Mouse (Mus musculus) cerebellum, adult (tissue): ENCODE data around the gene Ubxn2a.

Source experiments
- ATAC-seq: cut with Nextera tagmentation; 2 replicates; pipeline ENCODE4 v1.9.2; 2017; ENCODE audit warnings: mild to moderate bottlenecking, moderate library complexity, mixed read lengths; ENCODE audit not compliant: insufficient number of reproducible peaks, low FRiP score, low TSS enrichment

Gene Ubxn2a

DNA sequence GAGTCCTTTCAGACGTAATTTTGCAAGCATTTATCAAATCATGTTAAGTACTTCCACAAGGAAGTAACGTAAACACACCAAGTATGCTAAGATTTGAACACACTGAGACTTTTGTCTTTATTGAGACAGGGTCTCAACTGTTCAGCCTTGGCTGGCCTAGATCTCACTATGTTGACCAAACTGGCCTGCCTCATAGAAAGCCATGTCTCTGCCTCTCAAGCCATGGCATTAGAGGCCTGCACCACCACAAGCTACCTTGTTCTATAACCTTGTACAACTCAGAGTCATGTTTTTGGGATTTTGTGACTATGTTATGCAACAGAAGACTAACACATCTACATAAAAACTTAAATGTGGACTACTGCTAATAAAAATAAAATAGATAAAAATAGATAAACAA is 25.4 kb downstream of the Ubxn2a start:
- ATAC-seq, result no peak

DNA sequence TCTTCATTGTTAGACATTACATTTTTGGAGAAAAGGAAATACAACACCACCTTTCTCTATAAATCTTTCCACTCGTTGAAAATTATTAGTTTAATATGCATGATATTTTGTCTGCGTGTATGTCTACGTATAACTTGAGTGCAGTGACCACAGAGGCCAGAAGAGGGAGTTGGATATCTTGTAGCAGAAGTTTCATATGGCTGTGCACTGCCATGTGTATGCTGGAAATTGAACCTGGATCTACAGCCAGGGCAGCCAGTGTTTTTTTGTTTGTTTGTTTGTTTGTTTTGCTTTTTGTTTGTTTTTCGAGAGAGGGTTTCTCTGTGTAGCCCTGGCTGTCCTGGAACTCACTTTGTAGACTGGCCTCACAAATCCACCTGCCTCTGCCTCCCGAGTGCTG is 28.5 kb downstream of the Ubxn2a start:
- ATAC-seq, result no peak

DNA sequence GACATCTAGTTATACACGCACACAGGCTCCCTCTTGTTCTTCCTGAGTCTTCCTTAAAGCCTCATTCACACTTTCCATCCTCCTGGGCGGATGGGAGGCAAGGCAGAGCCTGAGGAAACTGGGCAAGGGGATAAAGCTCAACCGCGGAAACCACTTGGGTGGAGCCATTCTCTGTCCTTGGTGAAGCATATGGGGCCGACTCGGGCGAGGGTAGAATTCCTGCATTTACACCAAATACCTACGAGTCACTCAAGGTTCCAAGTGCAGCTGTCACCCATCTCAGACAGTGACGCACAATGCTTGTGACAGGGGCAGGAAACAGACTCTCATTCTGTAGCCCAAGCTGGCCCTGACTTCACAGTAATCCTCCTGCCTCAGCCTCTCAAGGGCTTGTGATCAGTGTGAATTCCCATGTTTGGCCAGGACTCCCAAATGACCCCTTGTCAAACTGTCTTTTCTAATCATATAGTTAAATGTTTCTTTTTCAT is 29.2 kb downstream of the Ubxn2a start:
- no peak for ATAC-seq

DNA sequence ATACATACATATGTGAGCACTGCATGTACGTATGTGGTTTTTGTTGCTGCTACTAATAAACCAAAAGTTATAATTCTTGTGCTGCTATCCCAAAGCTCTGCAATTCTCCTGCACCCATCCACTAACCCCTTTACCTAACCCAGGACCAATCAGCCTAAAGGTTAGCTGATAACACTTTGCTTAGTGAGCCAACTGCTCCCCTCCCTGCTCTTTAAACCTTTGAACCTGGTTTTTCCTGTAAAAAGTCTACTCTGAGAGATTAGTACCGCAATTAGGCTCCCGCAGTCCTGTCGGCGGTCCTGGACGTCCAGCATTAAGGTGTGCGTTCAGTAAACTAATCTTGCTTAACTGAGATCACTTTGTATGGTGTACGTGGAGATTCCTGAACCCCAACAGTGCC is 31.9 kb downstream of the Ubxn2a start:
- no peak for ATAC-seq

DNA sequence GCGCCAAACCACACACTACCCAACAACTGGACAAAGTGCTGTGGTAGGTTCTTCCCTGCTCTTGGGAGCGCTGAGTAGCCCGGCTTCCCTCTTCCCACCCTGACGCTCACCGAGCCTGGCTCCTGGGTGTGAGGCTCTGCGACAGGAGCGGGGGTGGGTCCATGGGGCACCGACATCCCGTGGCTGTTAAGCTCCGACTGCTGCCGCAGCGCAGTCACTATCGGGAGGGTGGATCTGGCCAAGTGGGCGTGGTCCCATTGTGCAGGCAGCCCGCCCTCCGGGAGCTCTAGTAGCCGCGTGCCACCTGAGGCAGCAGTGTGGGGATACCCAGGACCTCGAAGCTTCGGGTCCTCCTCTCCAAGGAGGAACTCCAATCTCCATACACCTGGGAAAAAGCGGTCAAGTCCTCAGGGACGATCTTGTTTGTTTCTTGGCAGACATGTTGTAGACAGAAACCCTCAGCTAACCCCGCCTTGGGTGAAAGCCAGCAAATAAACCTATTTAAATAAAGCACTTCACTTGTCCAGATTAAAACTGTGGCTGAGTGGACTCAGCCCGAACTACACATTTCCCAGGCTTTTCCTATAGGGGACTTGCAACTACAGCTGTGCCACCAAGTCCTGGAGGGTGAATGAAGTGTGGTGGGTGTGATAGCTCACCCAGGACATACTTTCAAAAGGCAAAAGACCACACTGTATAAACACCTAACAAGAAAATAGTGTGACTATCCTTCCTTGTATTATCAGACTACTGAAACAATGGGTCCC is 33.2 kb downstream of the Ubxn2a start, which contains the start of gene Mfsd2b:
Gene Mfsd2b, minus strand, starts transcription at position 199 of the 767 bp plus-strand sequence.
- ATAC-seq, result peak; percentile 41; the same call in 1 of the 2 replicates

DNA sequence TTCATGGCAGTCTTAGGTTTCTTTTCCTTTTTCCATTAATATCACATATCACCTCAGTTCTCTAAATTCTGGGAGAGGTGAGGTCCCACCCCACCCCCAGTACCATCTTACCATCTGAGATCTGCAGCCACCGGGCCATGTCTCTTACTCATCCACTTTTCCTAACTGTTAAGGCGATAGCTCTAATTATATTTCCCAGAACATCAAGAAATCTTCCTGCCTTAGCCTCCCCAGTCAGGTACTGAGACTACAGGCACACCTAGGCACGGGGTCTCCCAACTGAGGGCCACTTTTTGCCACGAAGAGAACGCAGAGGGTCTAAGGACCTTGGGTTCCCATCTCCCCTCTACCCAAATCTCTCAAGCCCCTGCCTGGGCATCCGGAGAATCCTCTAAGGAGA is 34.0 kb downstream of the Ubxn2a start:
- no peak for ATAC-seq

DNA sequence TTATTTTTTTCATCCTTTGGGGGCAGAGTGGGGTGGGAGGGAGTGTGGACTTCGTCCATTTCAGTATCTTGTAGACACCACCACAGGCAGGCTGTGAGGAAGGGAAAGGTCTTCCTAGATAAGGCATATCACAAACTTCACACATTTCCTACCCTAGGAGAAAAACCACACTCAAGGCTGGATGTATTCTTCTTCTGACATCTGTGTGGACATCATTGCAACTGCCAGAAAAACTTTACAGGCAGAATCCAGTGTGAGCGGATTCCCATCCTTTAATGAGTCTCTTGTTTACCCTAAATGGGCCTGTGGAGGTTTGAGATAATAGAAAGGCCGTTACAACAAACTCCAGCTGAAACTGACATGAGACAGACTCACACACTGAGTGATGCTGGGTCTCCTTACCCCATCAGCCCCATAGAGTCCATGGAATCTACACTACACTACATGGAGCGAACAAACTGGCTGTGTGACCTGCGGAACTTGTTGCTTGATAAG is 34.5 kb downstream of the Ubxn2a start:
- no peak for ATAC-seq

DNA sequence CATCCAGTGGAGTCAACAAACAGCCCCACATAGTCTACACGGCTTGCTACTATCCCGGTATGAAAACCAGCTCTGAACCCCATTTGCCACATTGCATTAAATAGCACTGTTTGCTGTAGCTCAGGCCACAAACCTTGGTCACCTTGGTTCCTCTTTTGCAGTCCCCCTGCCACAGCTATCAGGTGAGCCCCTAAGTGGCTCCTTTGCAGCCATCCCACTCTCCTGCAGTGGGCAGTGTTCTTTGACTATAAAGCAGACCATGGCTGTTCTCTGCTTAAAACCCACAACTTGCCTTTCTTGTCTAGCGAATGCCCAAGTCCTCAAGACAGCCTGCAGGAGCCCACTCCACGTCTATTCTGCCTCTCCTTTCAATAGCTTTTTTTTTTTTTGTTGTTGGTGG is 35.2 kb downstream of the Ubxn2a start:
- ATAC-seq, result no peak

DNA sequence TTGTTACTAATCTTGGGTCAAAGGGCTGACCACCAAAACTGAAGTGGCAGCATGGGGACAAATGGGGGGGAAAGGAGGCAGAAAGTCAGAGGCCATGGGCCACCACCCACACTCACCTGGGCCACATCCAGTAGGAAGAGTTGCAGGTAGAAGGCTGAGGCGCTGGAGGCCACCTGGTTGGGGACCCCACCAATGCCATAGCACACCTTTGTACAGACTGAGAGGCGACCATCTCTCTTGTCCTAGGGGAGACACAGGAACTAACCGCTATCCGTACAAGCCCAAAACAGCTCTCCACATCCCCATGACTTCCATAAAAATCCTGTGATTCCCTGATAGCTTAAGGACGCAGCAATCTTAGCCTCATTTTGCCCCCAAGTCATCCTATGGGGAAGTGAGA is 36.2 kb downstream of the Ubxn2a start:
- ATAC-seq, result no peak

DNA sequence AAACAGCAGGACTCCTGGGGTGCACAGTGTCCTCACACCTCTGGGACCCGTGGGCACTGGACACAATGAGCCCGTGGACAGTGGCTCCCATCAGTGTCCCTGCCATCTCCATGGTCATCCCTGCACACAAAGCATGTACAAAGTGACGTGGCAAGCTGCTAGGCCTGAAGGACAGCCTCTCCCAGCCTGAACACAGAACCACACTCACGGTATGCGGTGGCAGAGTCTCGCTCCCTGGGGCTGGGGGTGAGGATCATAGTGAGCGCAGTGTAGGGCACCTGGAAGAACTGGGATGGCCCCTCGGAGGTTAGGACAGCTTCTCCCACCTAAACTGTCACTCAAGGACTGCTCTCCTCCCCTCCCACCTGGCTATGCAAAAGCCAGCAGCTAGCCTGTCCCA is 38.6 kb downstream of the Ubxn2a start:
- no peak for ATAC-seq

DNA sequence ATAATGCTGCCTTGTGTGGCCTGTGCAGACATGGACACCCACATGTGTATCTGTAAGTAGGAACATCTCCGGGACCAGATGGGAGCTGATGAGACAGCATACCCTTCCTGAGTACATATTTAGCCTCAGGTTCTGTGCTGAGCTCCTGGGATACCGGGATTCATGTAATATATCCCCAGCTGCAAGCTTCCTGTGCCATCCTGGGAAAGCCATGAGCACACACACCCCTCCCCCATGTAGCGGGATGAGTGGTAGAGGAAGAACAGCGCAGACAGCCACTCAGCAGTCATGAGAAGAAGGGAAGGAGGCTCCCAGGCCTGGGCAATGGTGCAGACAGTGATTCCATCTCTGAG is 43.2 kb downstream of the Ubxn2a start:
- no peak for ATAC-seq

DNA sequence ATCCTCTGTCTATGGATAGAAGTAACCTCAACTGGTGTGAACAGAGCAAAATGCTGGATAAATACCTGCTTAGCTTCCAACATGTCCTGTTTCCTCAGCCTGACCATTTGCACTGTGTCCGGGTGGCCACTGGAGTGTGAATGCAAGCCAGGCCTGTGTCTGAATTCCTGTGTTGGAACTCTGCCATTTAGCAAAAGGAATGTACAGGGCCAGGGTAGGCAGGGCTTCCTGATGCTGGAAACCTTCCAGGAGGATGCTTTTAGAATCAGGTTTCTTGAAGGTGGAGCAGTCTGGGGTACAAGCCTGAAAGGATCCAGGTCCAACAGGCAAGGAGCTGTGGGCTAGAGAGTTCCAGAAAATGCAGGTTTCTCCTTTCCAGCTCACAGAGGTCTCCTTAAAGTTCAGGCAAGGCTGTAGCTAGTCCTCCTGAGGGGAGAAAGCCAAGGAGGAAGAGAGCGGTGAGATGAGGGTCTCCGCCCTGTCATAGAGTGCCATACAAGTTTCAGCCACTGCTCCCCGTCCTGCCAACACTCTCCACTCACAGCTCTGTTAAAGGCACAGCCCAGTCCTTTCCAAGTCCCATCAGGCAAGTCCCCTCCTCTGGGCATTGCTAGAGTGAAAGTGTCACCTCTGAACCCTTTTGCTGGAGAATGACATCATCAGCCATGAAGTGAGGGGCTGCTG is 43.7 kb downstream of the Ubxn2a start:
- peak; percentile 60; the same call in 1 of the 2 replicates for ATAC-seq

DNA sequence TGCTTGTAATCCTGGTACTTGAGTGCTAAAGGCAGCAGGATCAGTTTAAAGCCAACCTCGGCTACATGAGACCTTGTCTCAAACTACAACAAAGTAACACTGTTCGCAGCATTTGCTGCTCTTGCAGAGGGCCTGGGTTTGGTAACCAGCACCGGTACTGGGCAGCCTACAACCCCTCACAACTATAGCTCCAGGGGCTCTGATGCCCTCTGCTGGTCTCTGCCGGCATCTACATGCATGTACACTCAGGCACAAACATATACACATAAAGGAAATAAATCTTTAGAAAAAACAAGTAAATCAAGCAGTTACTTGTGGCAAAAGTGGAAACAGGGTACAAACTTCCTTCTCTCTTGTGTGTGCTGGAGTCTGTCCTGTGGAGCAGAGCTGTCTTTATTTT is 44.8 kb downstream of the Ubxn2a start:
- ATAC-seq, result no peak

DNA sequence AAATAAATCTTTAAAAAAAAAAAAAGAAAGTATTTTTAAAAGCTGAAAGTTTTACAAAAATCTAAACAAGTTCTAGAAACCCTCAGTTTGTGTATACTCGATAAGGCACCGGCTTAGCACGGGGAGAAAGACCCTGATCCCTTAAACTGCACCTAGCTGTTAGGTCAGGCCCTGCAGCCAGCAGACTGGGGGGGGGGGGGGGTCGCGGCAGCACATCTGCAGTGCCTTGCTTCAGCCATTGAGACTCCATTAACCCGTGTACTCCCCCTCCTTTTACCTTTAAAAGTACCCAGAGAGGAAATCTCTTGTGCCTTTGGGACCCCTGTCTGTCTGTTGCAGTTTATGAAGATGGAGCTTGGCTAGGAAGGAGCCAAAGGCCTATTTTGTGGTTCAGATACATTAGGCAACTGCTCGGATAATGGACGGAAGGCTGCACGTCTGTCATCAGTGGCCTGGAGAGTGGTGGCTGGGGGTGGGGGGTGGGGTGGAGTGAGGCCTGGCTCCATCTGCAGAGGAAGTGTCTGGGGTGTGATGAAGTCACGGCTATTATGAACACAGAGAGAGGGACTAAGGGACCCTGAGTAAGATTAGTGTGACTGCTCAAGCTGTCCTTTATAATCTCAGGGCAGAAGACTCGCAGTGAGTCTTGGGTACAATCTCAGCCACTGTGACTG is 48.1 kb downstream of the Ubxn2a start:
- ATAC-seq, result no peak

DNA sequence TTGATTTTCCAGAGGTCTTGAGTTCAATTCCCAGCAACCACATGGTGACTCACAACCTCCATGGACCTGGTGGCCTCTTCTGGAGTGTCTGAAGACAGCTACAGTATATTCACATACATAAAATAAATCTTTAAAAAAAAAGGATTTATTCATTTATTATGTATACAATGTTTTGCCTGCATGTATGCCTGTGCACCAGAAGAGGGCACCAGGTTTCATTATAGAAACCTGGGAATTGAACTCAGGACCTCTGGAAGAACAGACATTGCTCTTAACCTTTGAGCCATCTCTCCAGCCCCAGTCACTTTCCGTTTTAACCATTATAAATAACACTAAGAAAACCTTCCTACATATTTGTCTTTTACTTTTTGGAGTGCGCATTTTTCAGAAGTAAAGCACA is 50.7 kb downstream of the Ubxn2a start:
- ATAC-seq, result no peak

DNA sequence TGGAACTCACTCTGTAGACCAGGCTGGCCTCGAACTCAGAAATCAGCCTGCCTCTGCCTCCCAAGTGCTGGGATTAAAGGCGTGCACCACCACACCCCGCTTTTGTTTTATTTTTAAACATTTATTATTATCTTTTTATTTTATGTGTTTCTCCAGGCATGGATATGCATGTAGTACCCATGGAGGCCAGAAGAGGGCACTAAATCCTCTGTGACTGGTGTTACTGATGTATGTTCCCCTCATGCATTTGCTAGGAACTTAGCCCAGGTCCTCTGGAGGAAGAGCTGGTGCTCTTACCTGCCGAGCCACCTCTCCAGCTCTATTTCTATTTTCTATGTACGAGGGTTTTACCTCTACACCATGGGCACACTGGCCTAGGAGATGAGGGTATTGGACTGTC is 51.3 kb downstream of the Ubxn2a start:
- ATAC-seq, result no peak

DNA sequence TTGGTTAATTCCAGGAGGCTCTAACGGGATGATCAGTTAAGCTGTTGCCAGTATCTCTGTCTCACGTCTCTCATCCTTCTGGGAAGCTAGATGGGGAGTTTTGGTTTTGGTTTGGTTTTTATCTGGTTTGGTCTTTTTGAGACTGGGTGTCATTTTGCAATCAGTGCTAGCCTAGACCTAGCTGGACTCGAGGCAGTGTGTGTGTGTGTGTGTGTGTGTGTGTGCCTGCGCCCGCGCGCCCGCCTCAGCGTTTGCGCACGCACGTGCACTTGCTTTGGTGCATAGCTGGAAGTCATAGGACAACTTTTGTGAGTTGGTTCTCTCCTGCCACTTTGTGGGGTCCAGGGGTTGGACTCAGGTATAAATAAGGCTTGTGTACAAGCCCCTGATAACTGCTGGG is 63.8 kb downstream of the Ubxn2a start:
- no peak for ATAC-seq

DNA sequence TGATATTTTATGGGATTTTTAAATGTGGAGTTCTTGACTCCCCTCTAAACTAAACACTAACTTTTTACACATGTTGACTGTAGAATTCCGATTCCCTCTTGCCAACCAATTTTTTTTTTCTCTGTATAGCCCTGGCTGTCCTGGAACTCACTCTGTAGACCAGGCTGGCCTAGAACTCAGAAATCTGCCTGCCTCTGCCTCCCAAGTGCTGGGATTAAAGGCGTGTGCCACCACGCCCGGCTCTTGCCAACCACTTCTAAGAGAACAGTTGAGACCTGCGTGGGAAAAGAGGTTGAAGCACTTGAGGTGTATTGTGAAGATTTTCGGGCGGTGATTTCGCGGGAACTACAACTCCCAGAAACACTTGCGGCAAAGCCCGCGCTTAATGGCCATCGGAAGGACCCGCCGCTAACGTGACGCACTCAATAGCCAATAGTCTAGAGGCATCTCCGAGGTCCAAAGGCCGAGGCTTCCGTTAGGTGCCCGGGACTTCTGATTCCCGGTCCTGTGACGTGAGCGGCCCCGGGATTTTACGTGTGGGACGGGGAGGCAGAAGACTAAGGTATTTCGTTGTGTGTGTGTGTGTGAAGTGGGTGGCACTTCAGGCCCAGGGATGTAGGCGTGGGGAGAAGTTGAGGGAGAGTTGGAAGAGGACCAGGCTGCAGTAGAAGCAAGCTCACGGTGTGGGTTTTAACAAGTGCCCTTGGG is 64.5 kb downstream of the Ubxn2a start, which contains the start of gene Wdcp:
Gene Wdcp, plus strand, starts transcription at position 414 of the 708 bp plus-strand sequence.
- ATAC-seq, result peak; percentile 99

DNA sequence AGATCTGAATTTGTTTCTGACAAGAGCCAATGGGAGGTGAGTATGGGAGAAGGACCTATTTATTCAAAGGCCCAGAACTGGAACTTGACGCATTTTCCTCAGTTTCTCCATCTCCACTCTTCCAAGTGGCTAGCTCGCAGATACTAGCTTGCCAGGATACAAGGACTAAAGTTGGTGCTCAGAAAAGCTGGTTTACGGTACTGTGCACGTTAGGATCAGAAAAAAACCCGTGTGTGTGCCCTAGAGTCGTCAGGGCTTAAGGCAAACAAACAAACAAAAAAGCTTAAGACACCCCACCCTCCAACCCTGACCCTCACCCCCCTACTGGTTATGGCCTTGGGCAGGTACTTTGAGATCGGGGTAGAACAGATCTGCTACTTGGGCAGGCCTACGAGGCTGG is 65.0 kb downstream of the Ubxn2a start:
- ATAC-seq, result no peak

DNA sequence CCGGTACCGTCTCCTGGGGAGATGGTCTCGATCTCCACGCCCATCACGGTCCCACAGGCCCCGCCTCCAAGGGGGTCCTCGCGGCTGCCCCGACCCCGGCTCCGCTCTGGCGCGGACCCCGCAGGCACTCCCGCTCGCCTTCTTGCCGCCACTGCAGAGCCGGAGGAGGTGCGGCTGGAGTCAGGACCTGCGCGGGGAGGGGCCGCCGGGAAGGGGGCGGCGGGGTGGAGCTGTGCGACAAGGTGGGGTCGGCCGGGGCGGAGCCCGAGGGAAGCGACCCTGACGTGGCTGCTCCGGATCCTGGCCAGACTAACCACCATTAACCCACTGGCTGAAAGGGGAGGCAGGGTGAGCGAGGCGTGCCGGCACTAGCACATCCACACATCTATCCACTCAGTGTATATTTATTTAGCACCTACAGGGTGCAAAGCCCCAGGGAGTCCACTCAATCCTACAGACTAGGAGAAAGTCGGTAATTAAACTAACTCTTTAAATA is 66.1 kb downstream of the Ubxn2a start, which contains the start of gene Fkbp1b:
Gene Fkbp1b, minus strand, starts transcription at position 200 of the 496 bp plus-strand sequence.
- ATAC-seq, result 0 out of 2 replicates have a peak, but pooled peaks have one; percentile 14
